Mouse (Mus musculus) retina, postnatal 1 day (tissue): ENCODE data around the gene Ddx55.
"Not testable (repeated sequence)": the region's sequence is repeated elsewhere in the genome, so short reads cannot be mapped to it uniquely, and the experiment has no call there.

ENCODE experiments used
- DNase-seq: peaks from one replicate; pipeline ENCODE4 v3.0.0-alpha.2; 2012

The Ddx55 gene

DNA sequence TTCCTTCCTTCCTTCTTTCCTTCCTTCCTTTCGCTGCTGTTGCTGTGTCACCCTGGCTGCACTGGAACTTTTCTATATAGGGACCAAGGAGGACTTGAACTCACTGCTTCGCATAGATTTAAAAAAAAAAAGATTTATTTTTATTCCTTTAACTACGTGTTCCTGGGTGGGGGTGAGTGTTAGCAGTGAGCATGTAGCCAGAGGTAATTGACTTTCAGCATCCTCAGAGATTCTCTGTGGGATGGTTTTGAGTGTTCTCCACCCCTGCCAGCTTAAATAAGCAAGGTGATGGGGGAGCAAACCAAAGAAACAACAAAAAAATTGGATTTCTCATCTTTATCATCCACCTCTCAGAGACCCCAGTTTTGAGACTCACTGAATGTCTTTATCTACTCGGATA is 12.8 kb upstream of the Ddx55 start:
- DNase-seq = no peak

- peak; percentile 99 for DNase-seq
These were observed 12.3 kb upstream of the Ddx55 start, which contains the start of gene Tmed2 for GRCm38 (mm10) chr5:124540383-124540786. Gene Tmed2 (plus strand): TSS chr5:124540695.

DNA sequence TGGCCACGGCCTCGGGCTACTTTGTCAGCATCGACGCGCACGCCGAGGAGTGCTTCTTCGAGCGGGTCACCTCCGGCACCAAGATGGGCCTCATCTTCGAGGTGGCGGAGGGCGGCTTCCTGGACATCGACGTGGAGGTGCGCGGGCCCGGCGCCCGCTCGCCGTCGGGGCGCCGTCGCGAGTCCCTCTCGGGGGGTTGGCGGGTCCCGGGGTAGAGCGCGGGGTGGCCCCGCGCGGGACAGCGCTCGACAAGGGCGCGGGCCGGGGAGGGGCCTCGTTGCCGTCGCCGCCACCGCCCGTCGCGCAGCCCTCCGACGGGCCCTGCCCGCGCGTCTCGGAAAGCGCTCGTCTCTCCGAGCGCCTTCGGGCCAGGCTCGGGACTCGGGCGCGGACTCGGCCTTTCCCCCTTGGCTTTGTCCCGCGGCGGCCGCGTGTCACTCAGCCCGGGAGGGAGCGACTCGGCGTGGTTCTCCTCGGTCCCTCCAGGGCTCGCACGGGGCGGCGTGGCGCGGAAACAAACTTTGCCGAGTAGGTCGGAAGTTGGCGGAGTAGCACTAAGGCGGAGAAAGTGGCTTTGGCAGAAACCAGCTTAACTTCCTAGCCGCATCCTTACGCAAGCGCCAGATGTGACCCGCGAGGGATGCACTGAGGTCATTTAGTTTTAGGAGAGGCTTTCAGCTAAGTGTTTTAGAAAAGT is 11.6 kb upstream of the Ddx55 start:
- peak; percentile 82 for DNase-seq

DNA sequence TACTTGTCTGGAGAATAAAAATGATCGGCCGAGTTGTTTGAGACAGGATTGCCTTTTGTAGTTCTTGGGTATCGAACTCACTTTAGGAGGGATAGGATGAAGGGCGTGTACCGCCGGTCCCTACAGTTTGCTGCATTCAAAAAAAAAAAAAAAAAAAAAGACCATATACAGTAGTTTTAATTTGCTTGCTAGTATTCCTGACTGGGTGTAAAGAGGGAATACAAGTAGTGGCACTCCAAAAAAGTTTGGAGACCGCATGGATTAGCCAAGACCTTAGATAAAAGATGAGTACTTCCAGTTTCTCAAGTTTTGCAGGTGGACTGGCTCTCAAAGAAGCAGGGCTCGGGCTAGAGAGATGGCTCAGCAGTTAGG is 11.1 kb upstream of the Ddx55 start:
- no peak for DNase-seq

DNA sequence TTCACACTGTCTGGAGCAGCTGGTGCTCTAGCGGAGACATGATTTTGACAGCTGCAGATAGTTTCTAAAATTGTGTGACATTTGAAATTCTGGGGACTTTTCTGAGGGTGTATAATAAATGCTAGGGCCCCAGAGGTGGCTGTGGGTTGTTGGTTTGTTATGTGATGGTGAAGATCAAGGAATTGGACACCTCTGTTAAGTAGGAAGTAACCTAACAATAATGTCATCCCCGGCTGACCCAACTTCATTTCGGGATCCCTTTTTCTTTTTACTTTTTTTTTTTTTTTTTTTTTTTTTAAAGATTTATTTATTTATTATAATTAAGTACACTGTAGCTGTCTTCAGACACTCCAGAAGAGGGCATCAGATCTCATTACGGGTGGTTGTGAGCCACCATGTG is 1.9 kb upstream of the Ddx55 start:
- not testable (repeated sequence) for DNase-seq

DNA sequence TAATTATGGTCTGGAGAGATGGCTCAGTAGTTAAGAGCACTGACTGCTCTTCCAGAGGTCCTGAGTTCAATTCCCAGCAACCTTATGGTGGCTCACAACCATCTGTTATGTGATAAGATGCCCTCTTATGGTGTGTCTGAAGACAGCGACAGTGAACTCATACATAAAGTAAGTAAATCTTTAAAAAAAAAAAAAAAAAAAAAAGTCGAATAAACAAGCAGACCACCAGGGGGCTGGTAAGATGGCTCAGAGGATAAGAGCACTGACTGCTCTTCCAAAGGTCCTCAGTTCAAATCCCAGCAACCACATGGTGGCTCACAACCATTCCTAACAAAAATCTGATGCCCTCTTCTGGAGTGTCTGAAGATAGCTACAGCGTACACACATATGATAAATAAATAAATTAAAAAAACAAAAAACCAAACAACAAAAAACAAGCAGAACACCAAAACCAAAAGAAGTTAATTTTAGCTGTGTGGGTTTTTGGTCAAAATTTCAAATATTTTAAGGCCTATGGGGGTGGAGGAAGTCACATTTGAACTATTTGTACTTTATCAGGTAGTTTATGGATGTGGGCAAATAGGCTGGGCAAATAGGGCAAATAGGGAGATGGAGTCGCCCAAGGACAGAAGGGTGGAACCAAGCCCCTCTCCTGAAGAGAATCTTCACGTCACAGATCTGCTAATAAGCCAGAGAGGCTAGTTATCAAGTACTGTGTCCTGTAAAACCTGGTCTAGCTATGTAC is 1.1 kb upstream of the Ddx55 start:
- DNase-seq = peak; percentile 31

- DNase-seq = no peak
These were observed 581 bp upstream of the Ddx55 start for GRCm38 (mm10) chr5:124552094-124552472.

- DNase-seq = peak; percentile 54
These were observed 943 bp downstream of the Ddx55 start for GRCm38 (mm10) chr5:124553607-124554006.

DNA sequence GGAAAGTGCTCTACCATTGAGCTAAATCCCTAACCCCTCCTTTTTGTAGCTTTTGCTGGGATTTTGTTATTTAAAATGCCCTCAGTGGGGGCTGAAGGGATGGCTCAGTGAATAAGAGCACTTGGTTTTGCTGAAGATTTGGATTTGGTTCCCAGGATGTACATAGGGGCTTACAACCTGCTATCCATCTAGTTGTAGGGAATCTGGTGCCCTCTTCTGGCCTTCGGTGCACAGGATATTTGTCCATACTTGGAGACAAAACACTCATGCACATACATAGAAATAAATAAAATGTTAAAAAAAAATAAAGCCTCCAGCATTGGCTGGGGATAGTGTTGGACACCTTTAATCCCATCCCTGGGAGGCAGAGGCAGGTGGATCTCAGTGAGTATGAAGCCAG is 2.5 kb downstream of the Ddx55 start:
- DNase-seq = peak; percentile 40

DNA sequence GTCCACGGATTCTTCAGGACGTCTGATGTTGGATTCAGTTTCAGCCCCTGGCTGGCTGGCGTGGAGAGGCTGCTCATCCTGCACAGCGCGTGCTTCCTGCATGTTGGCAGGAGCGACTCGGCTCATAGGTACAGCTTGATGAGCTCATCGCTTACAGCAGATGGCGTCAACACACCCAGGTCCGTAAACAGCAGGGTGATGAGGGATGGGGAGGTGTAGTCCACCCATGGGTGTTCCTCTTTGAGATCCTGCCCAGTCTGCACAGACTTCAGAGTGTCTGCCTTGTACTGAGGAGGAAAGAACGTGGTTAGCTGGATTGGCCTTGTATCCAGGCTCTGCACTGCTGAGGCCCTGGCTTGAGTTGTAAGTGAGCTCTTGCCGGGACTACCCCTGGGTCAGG is 18.4 kb downstream of the Ddx55 start:
- DNase-seq = no peak

GRCm38 (mm10) chr5:124575467-124575866 is 22.8 kb downstream of the Ddx55 start:
- DNase-seq = no peak

- peak; percentile 97 for DNase-seq
These were observed 26.1 kb downstream of the Ddx55 start, which contains the start of the genes Eif2b1 and Gtf2h3 for GRCm38 (mm10) chr5:124578633-124579317. Gene Eif2b1 (minus strand): TSS chr5:124579131. Gene Gtf2h3 (plus strand): TSS chr5:124579140.

- DNase-seq = no peak
These were observed 29.9 kb downstream of the Ddx55 start for GRCm38 (mm10) chr5:124582515-124582914.

DNA sequence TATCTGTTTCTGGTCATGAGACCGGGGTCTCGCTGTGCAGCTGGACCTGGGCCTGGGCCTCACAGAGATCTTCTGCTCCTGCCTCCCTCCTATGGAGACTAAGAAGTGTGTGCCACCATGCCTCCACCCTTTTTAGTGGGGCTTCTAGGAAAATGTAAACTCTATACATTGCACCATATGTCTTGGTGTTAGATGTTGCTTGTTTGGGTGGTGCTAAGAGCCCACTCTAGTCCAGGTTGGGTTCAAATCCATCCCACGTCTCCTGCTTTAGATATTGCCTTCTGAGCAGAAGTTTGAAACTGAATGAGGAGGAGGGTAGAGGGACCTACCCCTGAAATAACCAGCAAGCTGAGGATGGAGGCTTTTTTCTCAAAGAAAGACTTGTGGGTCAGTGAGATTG is 40.1 kb downstream of the Ddx55 start:
- DNase-seq = no peak

DNA sequence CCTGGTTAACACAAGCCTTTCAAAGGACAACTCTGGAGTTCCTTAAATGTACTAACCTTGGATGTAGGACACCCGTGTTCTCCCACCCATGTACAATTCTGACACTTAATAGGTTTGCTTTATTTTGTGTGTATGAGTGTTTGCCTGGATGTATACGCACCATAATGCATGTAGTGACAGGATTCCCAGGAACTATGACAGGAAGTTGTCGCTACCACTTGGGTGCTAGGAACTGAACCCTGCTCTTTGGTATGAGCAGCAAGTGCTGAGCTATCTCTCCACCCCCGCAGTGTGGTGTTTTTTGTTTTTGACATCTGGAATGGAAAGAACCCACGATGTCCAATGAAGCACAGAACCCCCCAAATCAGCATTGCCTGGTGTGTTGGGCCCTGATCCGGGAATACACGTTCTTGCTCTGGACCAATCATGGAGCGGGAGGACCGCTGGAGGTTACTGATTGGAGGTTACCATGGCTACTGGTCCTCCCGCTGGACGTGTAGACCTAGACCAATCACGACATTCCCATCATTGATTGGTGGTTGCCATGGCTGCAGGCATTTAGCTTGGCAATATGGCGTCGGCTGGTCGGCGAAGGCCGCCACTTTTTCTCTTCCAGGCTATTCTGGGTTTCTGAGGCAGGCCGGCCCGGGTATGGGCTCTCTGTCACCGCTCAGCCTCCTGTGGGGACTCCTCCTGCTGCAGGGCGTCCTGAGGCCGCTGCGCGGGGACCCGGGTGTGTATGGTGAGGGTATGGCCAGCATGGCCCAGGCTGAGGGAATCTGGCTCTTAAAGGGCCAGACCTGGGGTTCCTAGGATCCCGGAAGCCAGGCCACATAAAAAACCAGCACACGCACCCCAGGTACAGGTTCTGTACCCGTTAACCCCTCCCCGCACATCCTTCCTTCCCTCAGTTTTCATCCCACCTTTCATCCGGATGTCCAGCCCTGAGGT is 45.8 kb downstream of the Ddx55 start:
- DNase-seq = peak; percentile 99

GRCm38 (mm10) chr5:124599726-124600125 is 47.1 kb downstream of the Ddx55 start:
- DNase-seq = not testable (repeated sequence)

- DNase-seq = peak; percentile 83
These were observed 49.7 kb downstream of the Ddx55 start for GRCm38 (mm10) chr5:124602349-124602748.

- no peak for DNase-seq
These were observed 51.6 kb downstream of the Ddx55 start for GRCm38 (mm10) chr5:124604296-124604695.

- no peak for DNase-seq
These were observed 52.5 kb downstream of the Ddx55 start for GRCm38 (mm10) chr5:124605041-124605622.

GRCm38 (mm10) chr5:124610965-124611364 is 58.3 kb downstream of the Ddx55 start:
- peak; percentile 20 for DNase-seq

GRCm38 (mm10) chr5:124614709-124615108 is 62.0 kb downstream of the Ddx55 start:
- DNase-seq = no peak

DNA sequence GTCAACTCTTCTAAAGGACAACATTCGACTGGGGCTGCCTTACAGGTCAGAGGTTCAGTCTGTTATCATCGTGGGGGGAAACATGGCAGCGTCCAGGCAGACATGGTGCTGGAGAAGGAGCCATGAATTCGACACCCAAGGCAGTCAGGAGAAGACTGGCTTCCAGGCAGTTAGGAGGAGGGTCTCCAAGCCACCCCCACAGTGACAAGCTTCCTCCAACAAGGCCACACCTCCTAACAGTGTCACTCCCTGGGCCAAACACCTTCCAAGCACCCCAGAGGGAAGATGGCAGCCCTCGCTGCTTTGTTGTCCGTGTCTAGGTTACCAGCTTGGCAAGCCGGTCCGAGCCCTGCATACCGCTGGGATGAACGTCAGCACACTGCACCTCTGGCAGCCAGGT is 66.0 kb downstream of the Ddx55 start:
- no peak for DNase-seq
